Mouse (Mus musculus): ENCODE measurements around the gene Lrtm1.

Lrtm1 gene

DNA sequence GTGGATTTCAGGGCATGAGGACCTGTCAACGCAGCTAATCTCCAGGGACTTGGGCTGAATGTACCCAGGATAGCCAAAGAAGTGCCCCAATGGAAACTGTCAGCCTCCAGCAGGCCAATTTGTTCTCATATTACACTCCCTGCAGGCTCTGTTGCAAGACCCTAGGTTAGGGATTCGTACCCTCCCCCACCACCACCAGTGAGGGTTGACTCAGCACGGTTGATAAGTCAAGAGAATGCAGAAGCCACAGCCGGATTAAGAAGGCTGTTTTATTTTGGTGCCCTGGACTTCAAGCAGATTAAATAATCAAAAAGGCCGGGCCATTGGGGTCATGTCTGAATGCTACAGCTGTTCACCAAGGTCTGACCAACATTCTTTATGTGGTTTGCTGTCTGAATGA lies at the start of gene Lrtm1:
TSS of gene Lrtm1 (plus strand) at position 326 of the 400 bp plus-strand sequence.
- DNase-seq (ENCODE audit: low spot score in 2 of 2): peak; percentile 78

DNA sequence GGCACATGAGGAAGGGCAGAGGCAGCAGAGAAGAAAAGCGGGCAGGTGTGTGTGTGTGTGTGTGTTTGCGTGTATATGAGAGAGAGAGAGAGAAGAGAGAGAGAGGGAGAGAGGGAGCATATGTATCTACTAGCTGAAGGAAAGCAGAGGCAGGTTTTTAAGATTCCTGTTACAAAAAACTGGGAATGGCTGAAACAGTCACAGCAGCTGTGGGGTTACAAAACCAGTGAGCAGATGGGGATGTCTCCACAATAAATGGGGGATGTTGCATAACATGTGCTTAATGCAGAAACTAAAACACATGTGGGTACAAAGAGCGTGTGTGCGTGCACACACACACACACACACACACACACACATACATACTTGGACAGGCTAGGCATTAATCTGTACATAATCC lies 48.8 kb upstream of the Lrtm1 start:
- no peak for DNase-seq (ENCODE audit: low spot score in 2 of 2)

DNA sequence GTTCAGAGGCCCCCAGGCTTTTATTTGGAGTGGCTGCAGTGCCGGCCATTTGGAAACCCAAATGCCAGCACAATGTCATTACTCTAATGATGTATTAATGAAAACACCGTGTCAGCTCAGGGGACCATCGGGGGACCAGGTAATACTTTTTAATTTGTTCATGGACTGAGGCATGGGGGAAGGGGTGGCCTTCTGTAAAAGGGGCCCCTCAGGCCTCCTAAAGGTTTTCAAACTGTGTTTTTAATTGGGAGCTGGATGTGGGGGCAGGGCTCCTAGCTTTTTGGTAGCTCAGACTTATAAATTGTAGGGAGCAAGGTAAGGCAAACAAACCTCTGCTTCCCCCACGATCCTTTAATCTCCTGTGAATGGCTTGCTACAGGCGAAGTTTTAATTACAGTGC lies 45.4 kb upstream of the Lrtm1 start:
- no peak for DNase-seq (ENCODE audit: low spot score in 2 of 2)

DNA sequence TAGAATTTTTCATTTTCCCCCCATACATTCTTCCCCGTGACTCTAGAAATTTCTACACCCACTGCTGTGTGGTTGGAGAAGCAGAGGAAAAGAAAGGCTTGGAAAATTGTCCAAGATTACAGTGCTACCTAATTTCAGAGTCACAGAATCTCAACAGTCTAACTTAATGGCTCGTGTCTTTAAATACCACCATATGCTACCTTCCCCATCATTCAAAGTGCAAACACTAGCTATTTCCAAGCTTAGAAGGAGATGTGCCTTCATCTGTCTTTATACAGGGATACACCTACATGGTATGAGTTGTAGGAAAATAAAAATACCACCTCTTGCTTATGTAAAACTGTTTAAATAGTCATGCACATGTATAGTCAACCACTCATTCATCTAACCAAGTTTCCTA lies 38.8 kb upstream of the Lrtm1 start:
- no peak for DNase-seq (ENCODE audit: low spot score in 2 of 2)

DNA sequence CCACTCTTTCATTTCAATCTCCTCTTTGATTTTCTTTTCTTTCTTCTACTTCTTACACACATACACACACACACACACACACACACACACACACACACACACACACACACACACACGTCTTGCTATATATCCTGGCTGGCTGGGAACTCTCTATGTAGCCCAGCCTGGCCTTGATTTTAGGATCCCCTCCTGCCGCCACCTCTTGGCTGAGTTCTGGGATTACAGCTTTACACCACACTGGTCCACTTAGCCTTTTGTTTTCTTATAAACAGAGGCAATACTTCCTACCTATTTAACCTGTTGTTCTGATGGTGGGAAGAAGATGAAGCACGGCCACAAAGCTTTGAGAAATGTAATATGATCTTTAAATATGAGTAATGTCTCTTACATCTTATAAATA lies 37.5 kb upstream of the Lrtm1 start:
- DNase-seq (ENCODE audit: low spot score in 2 of 2): no peak

DNA sequence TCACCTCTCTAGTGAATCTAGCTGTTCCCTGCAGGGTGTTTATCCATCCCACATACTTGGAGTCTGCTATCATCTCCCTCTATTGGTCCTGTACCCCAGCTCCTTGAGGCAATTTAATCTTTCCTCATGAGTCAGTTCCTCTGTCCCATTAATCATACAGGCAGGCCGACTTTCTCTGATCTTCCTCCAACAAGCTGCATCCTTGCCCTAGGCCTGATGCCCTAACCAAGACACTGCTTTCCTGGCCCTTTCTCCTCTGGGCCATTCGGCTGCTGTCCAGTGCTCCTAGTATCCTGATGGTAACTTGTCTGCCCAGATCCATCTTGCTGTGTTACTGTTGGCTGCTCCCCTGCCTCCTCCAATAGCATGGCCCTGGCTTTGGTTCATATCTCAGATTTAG lies 33.7 kb upstream of the Lrtm1 start:
- DNase-seq (ENCODE audit: low spot score in 2 of 2): no peak

DNA sequence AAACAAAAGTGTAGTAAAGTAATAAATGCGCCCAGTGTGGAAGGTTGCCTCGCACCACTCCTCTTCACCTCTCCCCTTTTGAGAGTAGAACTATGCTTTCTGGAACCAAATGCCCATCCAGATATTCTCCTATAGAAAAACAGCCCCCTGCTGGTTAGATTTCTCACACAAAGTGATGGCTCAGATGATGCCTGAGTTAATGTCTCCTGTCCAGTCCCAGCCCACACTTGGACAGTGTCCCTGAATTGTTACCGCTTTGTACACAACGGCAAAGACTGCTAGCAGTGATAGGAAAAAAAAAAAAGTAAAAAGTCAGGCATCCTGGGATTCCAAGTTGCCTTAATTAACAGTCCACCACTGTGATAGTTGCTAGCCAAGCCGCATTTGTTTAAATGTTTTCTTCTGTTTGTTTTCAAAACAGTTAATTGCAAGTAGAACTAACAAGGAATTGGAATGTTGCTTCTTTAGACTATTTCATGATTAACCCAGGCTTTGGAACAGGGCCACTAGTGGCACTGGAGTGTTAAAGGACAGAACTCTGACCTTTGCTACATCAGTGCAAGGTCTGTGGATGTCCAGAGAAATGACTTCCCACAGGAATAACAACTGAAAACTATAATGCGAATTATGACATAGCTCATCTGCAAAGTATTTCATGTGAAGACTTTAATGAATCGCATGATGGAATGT lies 29.7 kb upstream of the Lrtm1 start:
- DNase-seq (ENCODE audit: low spot score in 2 of 2): no peak

DNA sequence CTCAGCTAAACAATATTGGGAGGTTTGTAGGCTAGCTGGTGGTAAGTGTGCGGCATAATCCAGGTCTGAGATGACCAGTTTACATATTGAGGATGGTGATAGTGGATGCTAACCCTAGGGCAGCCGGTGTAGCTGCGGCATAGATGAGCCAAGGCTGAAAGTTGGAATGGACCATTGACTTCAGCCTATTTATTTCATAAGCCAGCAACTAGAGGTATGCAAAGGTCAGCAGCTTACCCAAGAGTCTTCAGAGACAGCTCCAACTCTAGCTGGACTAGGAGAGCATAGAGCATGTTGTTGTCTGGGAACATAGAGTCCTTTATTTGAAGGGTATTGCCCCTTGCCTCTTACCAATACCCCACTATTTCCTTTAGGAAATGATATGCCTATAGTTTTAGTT lies 21.4 kb upstream of the Lrtm1 start:
- DNase-seq (ENCODE audit: low spot score in 2 of 2): no peak

DNA sequence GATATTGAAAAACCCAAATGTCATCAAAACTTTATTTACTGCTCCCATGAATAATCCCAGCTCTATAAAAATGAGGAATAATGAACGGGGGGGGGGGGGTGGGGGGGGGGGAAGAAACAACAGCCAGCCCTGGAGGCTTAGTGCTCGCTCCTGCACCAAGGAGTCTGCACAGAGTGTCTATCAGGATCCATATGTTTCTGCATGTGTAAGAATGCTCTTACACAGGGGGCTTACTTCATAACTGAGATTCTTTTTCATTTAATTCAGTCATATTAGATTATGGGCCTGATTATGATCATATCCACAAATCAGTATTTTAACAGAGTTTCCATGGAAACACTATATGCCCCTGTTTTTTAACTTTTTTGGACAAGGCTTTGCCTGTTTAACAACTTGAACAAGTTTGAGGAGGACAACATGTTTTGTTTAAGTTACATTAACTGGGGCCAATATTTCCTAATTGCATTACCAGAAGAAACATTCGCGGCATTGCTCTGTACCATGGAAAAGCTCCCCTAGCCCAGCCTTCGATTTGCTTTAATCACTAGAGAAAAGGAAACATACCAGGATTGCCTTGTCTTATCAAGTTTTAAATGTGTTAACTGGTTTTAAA lies 12.7 kb upstream of the Lrtm1 start:
- no peak for DNase-seq (ENCODE audit: low spot score in 2 of 2)

DNA sequence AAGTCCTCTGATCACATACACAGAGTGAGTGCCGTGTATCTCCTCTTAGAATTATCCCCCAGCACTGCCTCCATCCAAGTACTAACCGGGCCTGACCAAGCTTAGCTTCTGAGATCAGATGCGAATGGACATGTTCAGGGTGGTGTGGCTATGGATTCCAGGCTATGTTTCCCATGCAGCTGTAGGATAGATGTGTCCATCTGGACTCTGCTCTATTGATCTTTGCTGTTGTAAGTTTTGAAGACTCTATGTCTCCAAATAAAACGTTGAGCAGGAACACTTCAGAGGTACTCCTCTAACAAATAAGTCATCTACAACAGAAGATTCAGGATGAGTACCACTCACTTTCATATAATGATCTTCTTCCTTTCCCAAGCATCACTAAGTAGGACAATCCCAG lies 8.4 kb upstream of the Lrtm1 start:
- DNase-seq (ENCODE audit: low spot score in 2 of 2): no peak

DNA sequence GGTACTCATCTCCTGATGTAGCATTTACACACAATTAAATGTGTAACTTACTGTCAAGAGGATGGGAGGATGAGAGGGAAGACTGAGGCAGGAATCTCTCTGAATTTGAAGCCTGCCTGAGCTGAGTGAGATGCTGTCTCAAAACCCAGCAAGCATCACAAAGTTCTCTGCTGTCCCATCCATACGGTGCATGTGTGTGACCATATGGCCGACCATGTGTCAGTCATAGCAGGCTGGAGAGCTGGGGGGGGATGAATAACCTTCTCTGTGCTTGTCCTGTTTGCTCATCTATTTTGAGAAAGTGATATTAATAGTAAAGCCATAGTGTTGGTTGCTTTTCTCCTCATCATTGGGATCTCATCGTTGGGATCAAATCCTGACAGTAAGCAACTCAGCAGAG lies 4.8 kb upstream of the Lrtm1 start:
- no peak for DNase-seq (ENCODE audit: low spot score in 2 of 2)

DNA sequence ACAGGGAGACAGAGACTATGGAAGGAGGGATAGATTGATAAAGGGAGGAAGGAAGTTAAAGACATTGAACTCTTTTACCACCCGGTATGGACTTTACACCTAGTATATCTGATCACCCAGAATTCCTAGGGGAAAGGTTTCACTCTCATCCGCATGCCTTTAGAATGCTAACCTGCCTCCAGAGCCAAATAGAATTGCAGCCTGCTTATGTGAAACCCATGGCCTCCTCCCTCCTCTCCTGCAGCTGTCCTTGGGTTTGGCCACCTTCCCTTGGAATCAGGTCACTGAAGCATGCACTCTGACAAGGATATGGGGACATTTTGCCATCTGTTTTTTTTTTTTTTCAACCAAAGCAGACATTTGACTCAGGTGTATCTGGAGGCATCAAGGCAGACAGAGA lies 3.3 kb upstream of the Lrtm1 start:
- DNase-seq (ENCODE audit: low spot score in 2 of 2): no peak

DNA sequence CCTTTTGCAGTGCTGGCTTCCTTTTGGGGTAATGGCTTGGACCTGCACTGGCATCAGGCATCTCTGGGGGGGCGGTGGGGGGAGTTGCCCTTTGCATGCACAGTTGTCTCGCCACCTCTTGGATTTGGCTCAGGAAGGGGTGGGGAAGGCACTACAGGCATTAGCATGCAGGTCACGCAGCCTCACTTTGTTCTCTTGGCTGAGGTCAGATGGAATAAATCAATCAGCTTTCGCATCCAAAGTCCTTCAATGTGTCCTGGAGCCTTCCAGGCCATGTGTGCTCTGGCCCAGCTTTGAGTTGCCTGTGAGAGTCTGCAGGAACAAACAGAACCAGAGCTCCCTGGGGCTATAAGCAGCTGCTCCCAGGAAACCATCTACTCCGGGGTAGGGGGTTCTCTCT lies 2.1 kb upstream of the Lrtm1 start:
- no peak for DNase-seq (ENCODE audit: low spot score in 2 of 2)

DNA sequence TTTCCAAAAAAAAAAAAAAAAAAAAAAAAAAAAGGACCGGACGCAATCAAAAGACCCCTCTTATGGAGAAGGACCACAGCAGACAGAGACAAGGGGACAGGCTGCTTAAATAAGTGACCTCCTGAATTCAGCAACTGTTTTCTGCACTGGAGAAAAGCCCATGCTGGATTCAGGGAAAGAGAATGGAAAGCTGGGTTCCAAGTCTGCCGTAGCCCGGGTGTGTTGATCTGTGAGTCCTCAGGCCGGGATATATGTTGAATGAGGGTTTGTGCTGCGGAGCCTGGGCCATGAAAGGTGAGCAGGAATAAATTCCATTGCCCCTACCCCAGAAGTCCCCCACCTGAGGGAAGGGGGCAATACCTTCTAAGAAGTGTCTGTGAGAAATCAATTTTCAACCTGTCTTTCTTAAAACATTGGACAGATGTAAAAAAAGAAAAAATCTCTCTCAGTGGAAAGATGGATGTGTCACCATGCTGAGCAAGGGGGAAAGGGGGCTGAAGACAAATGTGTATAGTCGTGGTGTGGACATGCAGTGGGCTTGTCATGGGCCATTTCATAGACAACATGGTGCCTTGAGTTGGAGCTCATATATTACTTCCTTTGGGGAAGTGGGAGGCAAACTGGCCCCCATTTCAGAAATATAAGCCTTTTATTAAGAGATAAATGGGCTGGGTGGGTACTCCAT lies 450 bp downstream of the Lrtm1 start:
- DNase-seq (ENCODE audit: low spot score in 2 of 2): no peak

DNA sequence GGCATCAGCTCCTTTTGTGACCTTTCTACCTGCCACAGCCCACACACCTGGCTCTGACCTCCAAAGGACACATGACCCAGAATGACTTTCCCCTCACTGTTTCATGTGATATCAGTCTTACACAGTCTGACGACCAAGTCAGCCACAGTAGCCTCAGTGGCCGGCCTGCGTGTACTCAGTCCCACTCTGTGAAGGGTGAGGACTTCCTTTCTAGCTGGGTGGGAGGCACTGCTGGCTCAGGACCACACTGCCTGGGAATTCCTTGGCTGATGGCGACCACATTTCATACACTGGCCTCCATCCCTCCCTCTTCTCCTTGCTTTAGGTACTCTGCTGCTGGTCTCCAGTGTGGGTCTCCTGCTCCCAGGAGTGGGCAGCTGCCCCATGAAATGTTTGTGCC lies 3.3 kb downstream of the Lrtm1 start:
- DNase-seq (ENCODE audit: low spot score in 2 of 2): no peak

DNA sequence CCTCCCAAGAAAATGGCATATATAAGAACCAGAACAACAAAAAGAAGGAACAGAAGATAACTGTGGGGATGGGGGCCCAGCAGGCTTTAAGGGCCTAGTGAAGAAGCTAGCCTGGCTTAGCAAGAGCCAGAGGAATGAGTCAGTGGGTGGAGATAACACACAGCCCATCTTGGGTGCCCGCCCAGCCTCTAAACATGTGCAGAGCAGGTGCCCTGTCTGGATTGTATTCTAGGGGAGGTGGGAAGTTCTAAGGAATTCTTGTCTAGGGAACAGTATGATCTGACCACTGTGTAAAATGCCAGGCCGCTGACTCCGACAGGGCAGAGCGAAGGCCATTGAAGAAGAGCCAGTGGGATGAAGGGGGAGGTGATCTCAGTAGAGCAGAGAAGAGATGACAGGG lies 5.2 kb downstream of the Lrtm1 start:
- peak; percentile 33 to 45 for DNase-seq (ENCODE audit: low spot score in 2 of 2)

DNA sequence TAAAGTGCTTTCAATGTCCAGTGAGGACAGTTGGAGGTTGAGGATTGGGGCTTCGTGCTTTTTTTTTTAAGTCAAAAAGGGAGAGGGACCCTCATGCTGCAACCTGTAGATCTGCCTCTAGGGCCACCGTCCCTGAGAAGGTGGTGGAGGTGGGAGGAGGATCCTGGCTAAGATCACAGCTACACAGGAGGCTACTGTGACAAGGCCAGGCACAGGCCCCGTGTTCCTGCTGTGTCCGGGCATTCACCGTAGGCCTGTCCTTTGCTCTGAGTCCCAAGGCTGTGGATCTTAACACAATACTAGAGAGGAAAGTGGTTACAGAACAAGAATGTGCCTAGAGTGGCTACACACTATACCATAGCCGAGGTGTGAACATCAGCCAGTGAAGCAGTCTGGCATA lies 7.3 kb downstream of the Lrtm1 start:
- no peak for DNase-seq (ENCODE audit: low spot score in 2 of 2)

DNA sequence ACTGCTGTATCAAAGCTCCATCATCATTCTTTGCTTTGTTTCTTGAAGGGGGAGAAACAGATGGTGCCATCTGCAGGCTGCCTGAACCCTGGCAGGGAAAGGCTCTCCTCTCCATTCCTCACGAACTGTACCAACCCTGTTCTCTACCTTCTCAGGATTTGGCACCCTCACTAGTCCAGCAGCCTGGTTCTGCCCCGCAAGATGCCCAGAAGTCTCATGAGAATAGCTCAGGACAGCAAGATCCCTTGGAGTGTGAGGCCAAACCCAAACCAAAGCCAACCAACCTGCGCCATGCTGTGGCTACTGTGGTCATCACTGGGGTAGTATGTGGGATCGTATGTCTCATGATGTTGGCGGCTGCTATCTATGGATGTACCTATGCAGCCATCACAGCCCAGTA lies 9.3 kb downstream of the Lrtm1 start:
- DNase-seq (ENCODE audit: low spot score in 2 of 2): no peak

DNA sequence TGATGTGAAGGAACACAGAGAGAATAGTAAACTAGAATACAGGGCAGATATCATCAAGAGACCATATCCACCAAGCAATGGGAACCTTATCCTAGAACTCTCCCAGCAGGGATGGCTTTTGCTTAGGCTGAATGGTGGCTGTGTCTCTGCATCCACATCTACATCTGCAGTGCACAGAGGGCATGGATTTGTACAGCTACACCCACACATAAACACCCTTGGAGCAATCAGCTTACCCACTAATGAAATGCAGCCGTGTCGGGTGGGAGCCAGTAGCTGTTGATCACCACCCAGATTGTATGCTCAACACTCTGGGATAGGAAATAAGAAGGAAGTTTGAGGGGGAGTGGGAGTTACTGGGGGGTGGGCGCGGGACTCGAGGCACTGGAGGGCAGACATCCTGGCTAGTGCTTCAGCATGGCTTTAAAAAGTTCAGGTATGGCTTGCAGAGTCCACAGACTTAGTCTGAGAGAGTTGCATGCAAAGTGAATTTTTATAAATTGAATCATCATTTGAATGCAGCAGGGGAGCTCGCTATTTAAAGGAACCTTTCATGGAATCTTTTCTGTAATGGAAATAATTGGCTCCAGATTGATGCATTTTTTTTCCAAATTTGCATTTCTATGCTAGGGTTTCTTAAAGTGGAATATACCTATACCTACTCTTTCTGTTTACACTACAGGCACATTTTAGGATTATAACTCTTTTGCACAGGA lies 10.5 kb downstream of the Lrtm1 start:
- DNase-seq (ENCODE audit: low spot score in 2 of 2): no peak

DNA sequence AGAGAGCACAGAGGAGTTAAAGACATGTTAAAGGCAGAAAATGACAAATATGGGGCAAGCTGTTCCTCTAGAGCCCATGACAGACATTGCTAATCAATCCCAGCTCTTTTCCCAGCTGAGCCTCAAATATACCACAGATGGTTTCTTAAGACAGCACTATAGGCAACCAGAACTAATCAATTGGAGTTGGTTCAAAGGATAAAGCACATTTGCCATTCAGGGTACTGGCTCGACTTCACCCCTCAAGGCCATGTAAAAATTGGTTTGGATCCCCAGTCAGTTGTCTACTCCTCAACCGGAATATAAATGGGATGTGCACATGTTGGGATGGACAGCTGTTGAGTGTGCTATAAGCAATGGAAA lies 11.1 kb downstream of the Lrtm1 start:
- DNase-seq (ENCODE audit: low spot score in 2 of 2): no peak

DNA sequence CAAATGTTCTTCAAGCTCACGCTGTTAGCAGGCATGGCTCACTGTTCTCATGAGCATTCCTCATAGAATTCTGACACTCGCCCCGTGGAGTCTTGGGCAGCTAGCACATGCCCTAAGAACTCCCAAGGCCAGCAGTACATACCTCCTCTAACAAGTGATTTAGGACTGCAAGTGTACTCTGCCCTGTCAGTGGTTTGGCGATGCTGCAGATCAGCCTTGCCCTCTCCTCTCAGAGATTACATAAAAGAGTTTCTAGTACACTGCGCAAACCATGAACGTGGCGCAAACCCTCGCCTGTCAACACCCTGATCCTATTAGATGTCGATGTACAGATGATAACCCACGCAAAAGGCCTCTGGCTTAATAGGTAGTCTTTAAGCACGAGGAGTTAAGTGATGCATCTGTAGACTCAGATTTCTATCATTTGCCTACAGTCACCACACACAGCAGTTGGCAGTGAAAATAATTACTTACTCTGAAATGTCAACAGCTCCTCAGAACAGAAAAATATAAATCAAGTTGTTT lies 11.9 kb downstream of the Lrtm1 start:
- DNase-seq (ENCODE audit: low spot score in 2 of 2): no peak

DNA sequence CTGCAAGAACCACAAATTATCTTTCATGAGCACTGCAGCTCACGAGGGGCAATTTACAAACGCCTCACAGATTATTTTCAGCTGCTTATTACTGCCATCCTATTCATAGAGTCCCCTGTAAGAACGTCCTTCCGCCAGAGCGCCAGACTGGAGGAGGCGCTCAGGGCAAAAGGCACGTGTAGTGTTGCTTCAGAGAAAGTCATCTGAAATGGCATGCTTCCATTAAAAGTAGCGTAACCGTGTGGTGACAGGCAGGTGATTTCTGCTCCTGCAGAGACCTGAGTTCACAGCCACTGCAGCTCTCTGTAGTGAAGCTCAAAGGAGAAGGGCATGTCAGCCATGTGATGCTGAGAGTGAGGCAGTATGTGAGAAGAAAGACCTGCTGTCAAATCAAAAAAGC lies 12.5 kb downstream of the Lrtm1 start:
- peak; percentile 18 to 33 for DNase-seq (ENCODE audit: low spot score in 2 of 2)
